29 mouse cellular contexts compared by ENCODE assay signal in the genomic region with DNA sequence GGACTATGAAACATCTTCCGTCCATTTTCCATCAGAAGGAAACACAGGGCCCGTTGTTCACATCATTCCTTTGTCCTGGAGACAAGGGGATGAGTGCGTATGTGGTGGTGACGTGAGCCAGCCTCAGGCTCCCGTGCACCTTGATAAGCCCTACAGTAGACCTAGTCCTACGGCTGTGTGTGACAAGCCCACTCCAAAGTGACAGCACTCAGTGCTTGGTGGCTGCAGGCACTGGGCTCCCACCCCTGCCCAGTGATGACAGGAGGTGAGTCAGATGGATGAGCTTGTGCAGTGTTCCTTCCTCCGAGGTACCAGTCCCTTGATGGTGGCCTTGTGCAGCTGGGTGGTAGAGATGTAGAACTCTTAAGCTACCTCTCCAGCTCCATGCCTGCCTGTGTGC. TPM values are rescaled to one million over a fixed set of nuclear protein-coding genes. Genes with fewer than 3 reads are reported as not detected.
DNase-seq lines count a peak whose midpoint lies in the region; ATAC-seq and TF ChIP-seq lines count a peak whose summit lies in the region.
"Had no signal": no experiment of that assay in that cellular context is flagged by ENCODE, and none has a peak within 500 bp of the region (broad histone marks: within the 10 kb centered on the region; RNA-seq: fewer than 3 reads in every experiment).

No protein-coding gene starts in this region.

- no peaks in the 10 kb centered on the region for H3K79me2 ChIP-seq in heart, adult 2 months (replicated peaks; ENCODE audit: control insufficient read depth, insufficient read depth, low read length)

- DNase-seq in heart, embryonic 10.5 days (ENCODE audit: low spot score), result peak; percentile 94
- DNase-seq in heart, adult 2 months, result no peak
- DNase-seq in heart, adult 8-10 months (ENCODE audit: low spot score), result no peak
- DNase-seq in heart, postnatal 4 days, result peak; percentile 50
- DNase-seq in urinary bladder, postnatal 14 days (ENCODE audit: low spot score), result no peak
- DNase-seq: adrenal gland, postnatal 10 days; adrenal gland, postnatal 36 days; B cell, adult 2 months; cerebellum, adult 18-20 months; cerebellum, adult 9-10 months; cerebellum, postnatal 14 days; forebrain, postnatal 0 days; gastrocnemius, adult 2 months; gastrocnemius, postnatal 14 days; kidney, adult 11 months; kidney, adult 8-10 months had no signal

- H3K9ac ChIP-seq in heart, adult 2 months (ENCODE audit: low read depth, low read length), result no peak overlapping the region
- H3K9ac ChIP-seq in heart, embryonic 13.5 days, result no peak overlapping the region
- H3K9ac ChIP-seq: forebrain, postnatal 0 days; hindbrain, embryonic 12.5 days; hindbrain, embryonic 15.5 days; intestine, embryonic 15.5 days; kidney, embryonic 15.5 days had no signal

- WGBS in heart, embryonic 10.5 days, result 41% methylated on average over 7 of the region's 7 CpGs
- whole genome bisulfite sequencing in heart, adult 2 months, result 52% methylated on average over 7 of the region's 7 CpGs
- 33% methylated on average over 7 of the region's 7 CpGs for WGBS in heart, embryonic 13.5 days

- no peak for TF ChIP-seq CTCF in heart, adult 2 months (IDR thresholded peaks at IDR 0.05)

- no peak overlapping the region for H3K4me2 ChIP-seq in heart, embryonic 13.5 days
- H3K4me2 ChIP-seq: hindbrain, embryonic 12.5 days; hindbrain, embryonic 15.5 days; intestine, embryonic 15.5 days; kidney, embryonic 15.5 days had no signal

- H3K4me3 ChIP-seq in heart, embryonic 10.5 days, result no peak overlapping the region
- no peak overlapping the region for H3K4me3 ChIP-seq in heart, adult 2 months
- H3K4me3 ChIP-seq in heart, embryonic 13.5 days, result no peak overlapping the region
- H3K4me3 ChIP-seq in megakaryocyte, embryonic 14.5 days (replicated peaks), result peak overlapping the region; percentile 0
- H3K4me3 ChIP-seq: forebrain, embryonic 10.5 days; gastrocnemius, adult 2 months; hindbrain, embryonic 12.5 days; hindbrain, embryonic 15.5 days; intestine, embryonic 15.5 days; kidney, embryonic 15.5 days had no signal

- peaks cover 18% of the 10 kb centered on the region for H3K4me1 ChIP-seq in heart, embryonic 10.5 days
- H3K4me1 ChIP-seq in heart, adult 2 months (ENCODE audit: control insufficient read depth, insufficient read depth, low read length), result no peaks in the 10 kb centered on the region
- H3K4me1 ChIP-seq in heart, embryonic 13.5 days, result peaks cover 22% of the 10 kb centered on the region
- H3K4me1 ChIP-seq in megakaryocyte, embryonic 14.5 days, result 0 out of 2 replicates have a peak, but pooled peaks cover 3% of the 10 kb centered on the region
- H3K4me1 ChIP-seq: forebrain, embryonic 10.5 days; hindbrain, embryonic 12.5 days; hindbrain, embryonic 15.5 days; intestine, embryonic 15.5 days; kidney, embryonic 15.5 days had no signal

- H3K36me3 ChIP-seq in heart, embryonic 10.5 days, result peaks cover 22% of the 10 kb centered on the region
- H3K36me3 ChIP-seq in heart, adult 2 months (ENCODE audit: control insufficient read depth, insufficient read depth, low read length), result no peaks in the 10 kb centered on the region
- H3K36me3 ChIP-seq in heart, embryonic 13.5 days, result peaks cover 20% of the 10 kb centered on the region
- H3K36me3 ChIP-seq in megakaryocyte, embryonic 14.5 days (replicated peaks; ENCODE audit: low read length), result peaks cover 3% of the 10 kb centered on the region
- H3K36me3 ChIP-seq: hindbrain, embryonic 15.5 days; intestine, embryonic 15.5 days; kidney, embryonic 15.5 days had no signal

- peaks cover 39% of the 10 kb centered on the region for H3K27me3 ChIP-seq in heart, embryonic 10.5 days (ENCODE audit: insufficient read depth, poor library complexity, severe bottlenecking)
- no peaks in the 10 kb centered on the region for H3K27me3 ChIP-seq in heart, adult 2 months (ENCODE audit: control insufficient read depth, insufficient read depth, low read length)
- H3K27me3 ChIP-seq in heart, embryonic 13.5 days (replicated peaks), result peaks cover 45% of the 10 kb centered on the region
- H3K27me3 ChIP-seq in megakaryocyte, embryonic 14.5 days (replicated peaks), result peaks cover 4% of the 10 kb centered on the region
- H3K27me3 ChIP-seq: CH12.LX; hindbrain, embryonic 12.5 days; hindbrain, embryonic 15.5 days; intestine, embryonic 15.5 days; kidney, embryonic 15.5 days; Patski had no signal

- TF ChIP-seq POLR2A in heart, adult 2 months (IDR thresholded peaks at IDR 0.05; ENCODE audit: insufficient read depth, low read depth, low read length), result no peak

- no peaks in the 10 kb centered on the region for H3K9me3 ChIP-seq in heart, embryonic 10.5 days
- H3K9me3 ChIP-seq in heart, embryonic 13.5 days, result no peaks in the 10 kb centered on the region
- no peaks in the 10 kb centered on the region for H3K9me3 ChIP-seq in megakaryocyte, embryonic 14.5 days
- H3K9me3 ChIP-seq: G1E; hindbrain, embryonic 12.5 days; hindbrain, embryonic 15.5 days; intestine, embryonic 15.5 days; kidney, embryonic 15.5 days had no signal

- no peak for TF ChIP-seq EP300 in heart, adult 2 months (IDR thresholded peaks at IDR 0.05; ENCODE audit: insufficient read depth, low read depth, low read length)

- 0 out of 2 replicates have a peak overlapping the region, but pooled peaks have one; percentile 4 for H3K27ac ChIP-seq in heart, embryonic 10.5 days
- H3K27ac ChIP-seq in heart, adult 2 months, result no peak overlapping the region
- peak overlapping the region; percentile 58 for H3K27ac ChIP-seq in heart, embryonic 13.5 days (replicated peaks)
- H3K27ac ChIP-seq: forebrain, embryonic 10.5 days; gastrocnemius, adult 2 months; hindbrain, embryonic 12.5 days; hindbrain, embryonic 15.5 days; intestine, embryonic 15.5 days; kidney, embryonic 15.5 days had no signal

- ATAC-seq in heart, embryonic 13.5 days (ENCODE audit: extremely low read depth, insufficient number of reproducible peaks, low FRiP score, low TSS enrichment), result peak; percentile 80; the same call in 1 of the 2 replicates
- ATAC-seq in megakaryocyte, adult 5-6 weeks (ENCODE audit: poor library complexity, severe bottlenecking), result no peak
- ATAC-seq: forebrain, embryonic 14.5 days; forebrain, postnatal 0 days; intestine, embryonic 15.5 days; Patski had no signal

- intact Hi-C loops in heart, adult 2 months (cut with DNase I), result no loop called here

RNA-seq across cellular contexts. Expression of a gene that starts 33.7 kb away (rescaled TPM):
- 13.2 and 13.7 TPM in 2 replicates for polyA plus RNA-seq in heart, embryonic 10.5 days (2016; fragmentation: Nextera tagmentation; extraction: Ambion mirVana)
- total RNA-seq in heart, adult 2 months (2021), result 10 to 100 TPM in 1 of 2 experiments, 1 to 10 TPM in 1; 6.2 to 11.5 TPM
- 3.7 and 5.7 TPM in 2 replicates for polyA plus RNA-seq in heart, adult 2 months (2012; rRNA removed)
- polyA plus RNA-seq in heart, embryonic 13.5 days (2015; fragmentation: Nextera tagmentation; extraction: Ambion mirVana), result 7.7 and 8.5 TPM in 2 replicates
- 10 to 100 TPM in 3 of 4 experiments, 1 to 10 TPM in 1; 8.3 to 13.6 (median 10.7) TPM for total RNA-seq in heart, adult 8-10 months (2022)
- polyA plus RNA-seq in megakaryocyte, embryonic 14.5 days (2012; ENCODE audit: insufficient read depth, low replicate concordance), result not detected in 2 replicates
- 0.07 and 0.09 TPM in 2 replicates for total RNA-seq in megakaryocyte, adult 5-6 weeks (2015)
- total RNA-seq in megakaryocyte, adult 5-6 weeks (2017), result not detected in 2 replicates
- 10 to 100 TPM; 12.0 to 12.7 TPM for total RNA-seq in heart, postnatal 4 days (2021)
- total RNA-seq: CH12.LX; gastrocnemius, adult 2 months; gastrocnemius, postnatal 14 days; hematopoietic stem cell, adult 5-6 weeks had no signal

Comparison
In these comparisons a context has a peak if more than half of its experiments do, and no peak if none do; other contexts are left out.
1. DNase-seq: peak in heart, embryonic 10.5 days (single experiment) and heart, postnatal 4 days (single experiment); none in heart, adult 2 months (0 of 2), heart, adult 8-10 months (single experiment) and urinary bladder, postnatal 14 days (single experiment).
2. RNA of a gene that starts 33.7 kb away (total RNA-seq): 12.0 to 12.7 TPM in heart, postnatal 4 days, 6.2 to 11.5 TPM in heart, adult 2 months and 8.3 to 13.6 TPM in heart, adult 8-10 months; 0.07 to 0.09 TPM in megakaryocyte, adult 5-6 weeks; every median in the first group is over 4 times any median in the second.